Mouse (Mus musculus): Measurements from ENCODE around the gene Fam168a.

DNA sequence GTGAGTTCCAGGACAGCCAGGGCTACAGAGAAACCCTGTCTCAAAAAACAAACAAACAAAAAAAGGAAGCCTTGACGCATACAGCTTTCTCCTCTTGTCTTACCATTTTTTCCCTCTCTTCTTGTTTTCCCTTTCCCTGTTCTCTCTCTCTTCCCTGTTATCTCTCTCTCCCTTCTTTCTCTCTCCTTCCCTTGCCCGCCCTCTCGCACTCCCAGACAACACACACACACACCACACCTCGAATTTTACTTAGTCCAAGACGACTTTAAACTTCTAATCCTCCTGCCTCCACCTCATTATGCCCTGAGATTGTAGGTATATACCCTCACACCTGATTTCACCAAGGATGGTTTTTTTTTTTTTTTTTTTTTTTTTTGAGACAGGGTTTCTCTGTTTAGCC, 22.4 kb upstream of the Fam168a start:
- TF ChIP-seq USF1 (IDR thresholded peaks at IDR 0.05; ENCODE audit: low read depth, low read length) (no peak), ZC3H11A (IDR thresholded peaks at IDR 0.05; ENCODE audit: low read depth, low read length) (no peak), POLR2AphosphoS2 (IDR thresholded peaks at IDR 0.05; ENCODE audit: low read length) (no peak), TCF12 (IDR thresholded peaks at IDR 0.05; ENCODE audit: low read depth, low read length) (0 out of 2 replicates have a peak, but pooled peaks have one; percentile 16), CTCF (IDR thresholded peaks at IDR 0.05 in 2 of 3, conservative IDR thresholded peaks at IDR 0.05 in 1 of 3; ENCODE audit: control insufficient read depth in 1 of 3, insufficient read depth in 1 of 3, low read depth in 2 of 3, low read length in 3 of 3, poor library complexity in 1 of 3, severe bottlenecking in 1 of 3) (no peak)
